Mouse (Mus musculus): ENCODE results near the gene Tmem182. TPM values are rescaled to one million over a fixed set of nuclear protein-coding genes. Genes with fewer than 3 reads are reported as not detected.
A peak's percentile ranks its signal among the peaks of the same experiment; 100 is the strongest.

The Tmem182 gene
- total RNA-seq, 2 experiments from 2014 or later: 137 to 148 TPM

DNA sequence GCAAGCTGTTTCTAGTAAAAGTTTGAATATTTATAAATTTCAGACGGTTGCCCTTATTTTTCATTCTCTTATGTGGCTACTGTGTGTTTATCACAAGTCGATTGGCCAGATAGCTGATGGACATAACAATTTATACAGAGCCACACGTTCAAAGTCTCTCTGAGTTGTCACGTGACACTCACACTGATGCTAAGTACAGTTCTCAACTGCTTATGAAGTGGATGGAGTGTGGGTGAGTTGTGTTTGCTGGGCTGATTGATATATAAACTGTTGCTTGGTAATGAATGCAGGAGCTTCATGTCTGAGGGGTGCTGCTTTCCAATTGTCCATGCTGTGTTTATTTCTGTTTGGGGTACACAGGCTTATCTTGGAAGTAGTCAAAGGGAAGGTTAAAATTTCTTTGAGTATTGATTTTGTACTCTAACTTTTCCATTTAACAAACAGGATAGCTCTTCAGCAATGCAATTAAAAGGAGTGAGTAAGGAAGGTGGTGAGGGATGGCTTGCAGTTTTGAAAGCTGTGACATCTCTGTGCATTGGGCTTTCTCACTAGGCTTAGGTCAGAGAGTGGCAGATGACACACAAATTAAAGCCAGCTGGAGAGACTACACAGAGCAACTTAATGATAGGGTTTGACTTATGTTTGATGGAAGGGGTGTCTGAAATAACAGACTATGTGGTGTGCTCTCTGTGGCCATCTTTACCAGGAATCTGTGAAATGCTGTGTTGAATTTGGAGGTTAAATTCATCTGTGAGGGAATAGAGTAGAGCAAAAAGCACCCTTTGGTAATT is 51.6 kb downstream of the Tmem182 start:
- DNase-seq (ENCODE audit: low spot score in 2 of 2): no peak

DNA sequence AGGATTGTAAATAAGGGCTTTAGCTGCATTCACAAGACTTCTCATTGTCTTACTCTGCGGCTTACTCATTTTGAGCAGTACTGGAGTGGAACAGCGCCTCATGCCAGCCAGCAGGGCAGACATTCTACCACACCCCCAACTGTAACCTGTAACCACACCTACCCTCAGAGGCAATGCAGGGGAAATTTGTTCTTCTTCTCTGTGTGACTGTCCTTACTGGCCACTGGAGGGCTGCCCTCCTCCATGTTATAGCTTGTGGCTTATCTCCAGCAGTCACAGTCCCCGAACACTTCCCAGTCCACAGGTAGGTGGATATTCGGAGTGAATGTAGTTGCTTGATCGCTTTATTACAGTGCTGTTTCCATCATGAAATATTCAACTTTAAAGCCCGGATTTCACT is 59.6 kb downstream of the Tmem182 start:
- DNase-seq (ENCODE audit: low spot score in 2 of 2): no peak

DNA sequence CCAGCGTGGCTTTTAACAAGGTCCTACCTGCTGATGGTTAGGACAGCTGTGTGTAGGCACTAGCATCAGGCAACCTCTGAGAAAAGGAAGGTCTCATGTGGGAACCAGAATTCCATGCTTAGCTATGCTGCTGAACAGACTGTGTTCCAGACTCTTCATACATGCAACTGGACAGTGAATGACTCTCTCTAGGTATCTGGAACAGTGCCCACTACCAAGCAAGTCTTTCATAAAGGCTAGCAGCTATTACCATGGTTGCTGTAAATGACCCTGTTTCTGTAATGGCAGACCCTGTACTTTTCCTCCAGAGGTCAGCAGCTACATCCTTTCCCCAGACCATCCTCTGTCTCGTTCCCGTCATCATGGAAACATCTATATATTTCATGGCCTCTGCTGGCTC is 61.7 kb downstream of the Tmem182 start:
- DNase-seq (ENCODE audit: low spot score in 2 of 2): no peak

DNA sequence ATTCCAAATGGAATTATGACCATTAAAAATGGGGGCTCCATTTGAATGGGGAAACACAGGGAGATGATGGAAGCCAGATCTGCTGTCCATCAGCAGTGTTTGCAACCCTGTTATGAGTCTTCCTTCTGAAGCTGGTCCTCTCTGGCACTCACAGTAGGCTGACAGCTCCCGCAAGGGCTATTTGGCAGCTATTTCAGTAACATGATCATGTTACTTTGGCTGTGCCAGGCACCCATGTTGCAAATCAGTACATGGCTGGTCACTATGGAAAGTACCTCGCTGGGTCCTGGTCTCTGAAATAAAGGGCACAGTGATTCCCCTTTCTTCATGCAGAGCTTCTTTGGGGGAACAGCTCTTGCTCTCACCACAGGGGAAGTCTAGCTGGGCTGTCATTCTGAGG is 62.2 kb downstream of the Tmem182 start:
- DNase-seq (ENCODE audit: low spot score in 2 of 2): no peak

DNA sequence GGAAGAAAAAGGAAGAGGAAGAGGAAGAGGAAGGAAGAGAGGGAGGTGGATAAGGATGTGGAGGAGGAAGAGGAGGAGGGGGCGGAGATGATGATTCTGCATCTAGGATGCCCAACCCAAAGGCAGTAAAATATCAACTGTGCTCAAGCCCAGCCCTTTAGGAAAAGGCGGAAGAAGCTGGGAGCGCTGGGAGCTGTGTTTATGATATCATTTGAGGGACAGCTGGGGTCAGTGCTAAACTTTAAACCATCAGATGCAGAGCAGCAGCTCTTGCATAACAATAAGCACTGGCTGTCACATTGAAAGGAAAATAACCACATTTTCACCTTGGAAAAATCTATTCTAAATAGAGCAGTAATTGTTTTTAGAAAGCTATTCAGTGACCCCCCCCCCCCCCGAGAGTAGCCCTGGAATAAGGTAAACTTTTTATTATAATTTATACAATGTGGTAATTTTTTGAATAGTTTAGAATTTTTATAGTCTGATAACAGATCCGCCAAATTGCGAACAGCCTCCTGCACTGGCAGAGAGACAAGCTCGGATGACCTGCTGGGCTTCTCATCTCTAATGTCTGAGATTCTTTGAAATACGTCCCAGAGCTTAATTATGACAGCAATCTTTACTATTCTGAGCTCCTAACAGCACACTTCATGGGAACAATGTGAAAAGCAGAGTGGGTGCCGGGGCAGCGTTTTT is 68.5 kb downstream of the Tmem182 start:
- no peak for DNase-seq (ENCODE audit: low spot score in 2 of 2)

DNA sequence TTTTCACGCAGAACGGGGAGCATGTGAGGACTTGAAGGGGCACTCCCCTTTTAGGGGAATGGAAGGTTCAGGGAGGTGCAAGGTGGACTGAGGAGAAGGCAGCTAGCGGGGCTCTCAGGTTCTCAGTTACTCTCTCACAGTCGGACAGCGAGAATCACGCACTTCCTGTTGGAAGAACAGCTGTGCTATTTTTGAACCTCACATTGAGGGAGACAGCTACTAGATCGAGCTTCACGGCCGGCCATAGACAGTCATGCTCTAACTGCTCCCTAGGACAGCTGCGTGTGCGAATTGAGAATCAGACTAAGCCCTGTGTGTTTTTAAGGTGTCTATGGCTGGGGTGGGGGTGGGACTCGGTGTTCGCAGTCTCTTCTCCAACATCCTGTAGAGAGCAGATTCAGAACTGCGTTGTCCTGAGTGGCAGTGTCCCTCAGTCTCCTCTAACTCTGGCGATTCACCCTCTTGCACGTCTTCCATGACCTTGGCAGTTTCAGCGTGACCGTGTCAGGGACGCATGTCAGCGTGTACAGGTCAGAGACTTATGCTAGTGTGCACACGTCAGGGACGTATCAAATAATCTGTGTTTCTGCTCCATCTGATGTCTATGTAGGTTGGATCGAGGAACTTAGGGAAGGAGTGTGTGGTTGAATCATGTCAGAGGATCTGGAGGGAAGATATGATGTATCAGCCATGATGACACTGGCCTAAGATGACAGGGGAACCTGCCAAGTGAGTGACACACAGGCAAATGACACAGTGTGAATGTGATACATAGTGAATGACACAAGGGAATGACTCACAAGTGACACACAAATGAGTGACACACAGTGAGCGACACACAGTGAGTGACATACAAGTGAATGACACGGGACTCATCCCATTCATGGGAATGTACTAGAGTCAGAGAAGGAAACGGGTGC is 69.3 kb downstream of the Tmem182 start:
- no peak for DNase-seq (ENCODE audit: low spot score in 2 of 2)

DNA sequence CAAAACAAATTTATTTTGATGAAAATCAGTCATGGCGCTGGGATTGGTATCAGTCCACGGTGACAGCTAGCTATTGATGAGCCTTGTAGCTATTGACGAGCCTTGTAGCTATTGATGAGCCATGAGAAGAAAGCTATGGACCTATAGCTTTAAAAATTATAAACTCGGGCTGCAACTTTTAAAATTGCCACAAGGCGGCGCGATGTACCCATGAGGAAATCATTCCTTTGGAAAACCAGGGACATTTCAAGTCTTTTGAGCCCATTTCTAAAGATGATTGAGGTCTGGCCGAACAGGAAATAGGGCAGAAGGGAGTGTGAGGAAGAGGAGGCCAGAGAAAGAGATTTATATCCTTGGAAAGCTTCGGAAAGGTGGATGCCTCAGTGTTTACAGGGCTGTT is 73.7 kb downstream of the Tmem182 start:
- peak in 1 of 2 experiments; percentile 57 for DNase-seq (ENCODE audit: low spot score in 2 of 2)

DNA sequence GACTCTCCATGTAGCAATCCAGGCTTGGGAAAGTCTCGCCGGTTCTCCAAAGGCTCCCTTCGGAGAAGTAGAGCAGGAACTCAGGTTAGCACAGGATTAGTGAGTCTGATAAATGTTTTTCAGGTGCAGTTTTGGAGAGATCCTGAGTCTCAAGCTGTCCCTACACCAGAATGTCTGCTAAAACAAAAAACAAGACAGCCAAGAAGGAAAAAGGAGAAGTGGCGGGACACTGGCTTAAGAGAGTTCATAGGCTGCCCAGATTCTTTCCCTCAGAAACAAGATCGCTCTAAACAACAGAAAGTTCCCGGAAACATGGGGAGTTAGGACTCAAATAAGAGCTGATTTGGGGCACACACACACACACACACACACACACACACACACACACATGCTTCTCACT is 74.1 kb downstream of the Tmem182 start:
- no peak for DNase-seq (ENCODE audit: low spot score in 2 of 2)

DNA sequence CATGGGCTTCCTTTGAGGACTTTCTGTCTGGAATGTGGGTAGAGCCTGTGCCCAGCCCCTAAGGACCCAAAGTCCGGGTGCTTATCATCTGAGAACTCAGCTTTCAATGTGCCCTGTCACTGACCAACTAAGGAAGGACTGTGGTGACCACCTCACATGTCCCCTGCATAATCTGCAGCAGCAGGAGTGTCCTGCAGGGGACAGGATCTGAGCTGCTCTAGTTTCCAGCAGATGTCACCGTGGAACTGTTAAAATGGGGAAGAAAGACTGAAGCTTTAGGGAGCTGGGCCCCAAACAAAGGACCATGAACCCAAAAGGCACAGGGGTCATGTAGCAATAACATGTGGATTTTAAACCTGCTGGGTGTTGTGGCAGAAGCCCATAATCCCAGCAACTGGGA is 75.1 kb downstream of the Tmem182 start:
- no peak for DNase-seq (ENCODE audit: low spot score in 2 of 2)

DNA sequence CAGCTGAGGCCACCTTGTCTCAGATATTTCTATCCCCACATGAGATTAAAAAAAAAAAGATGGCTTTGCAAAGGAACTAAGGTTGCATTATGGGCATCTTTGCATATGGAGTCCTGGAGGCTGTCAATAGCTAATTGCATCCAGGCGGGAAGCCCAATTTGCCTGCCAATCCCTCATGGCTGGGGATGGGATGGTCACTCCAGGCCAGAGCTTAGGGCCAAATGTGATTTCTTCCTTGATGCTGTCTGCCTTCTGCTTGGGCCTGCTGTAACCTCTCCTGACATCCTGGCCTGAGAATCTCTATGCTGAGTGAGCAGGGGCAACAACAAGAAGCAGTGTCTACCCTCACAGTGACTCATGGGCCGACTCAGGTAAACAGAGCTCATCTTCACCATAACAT is 78.5 kb downstream of the Tmem182 start:
- DNase-seq (ENCODE audit: low spot score in 2 of 2): no peak

DNA sequence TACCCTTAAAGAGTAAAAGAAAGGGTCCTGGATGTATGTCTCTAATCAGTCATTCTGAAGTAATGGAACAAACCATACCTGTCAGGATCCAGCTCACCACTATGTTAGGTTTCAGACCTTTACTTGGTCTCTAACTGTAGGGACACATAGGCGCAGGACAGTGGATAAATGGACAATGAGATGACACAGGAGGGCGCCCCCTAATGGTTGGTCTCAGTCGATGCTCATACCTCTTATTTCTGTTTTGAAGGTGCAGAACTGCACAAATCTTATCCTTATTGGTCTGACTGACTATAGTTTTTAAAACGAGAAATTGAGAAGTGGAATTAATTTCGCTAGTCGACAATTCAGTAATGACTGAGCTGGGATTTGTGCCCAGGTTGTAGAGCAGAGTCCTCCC is 79.5 kb downstream of the Tmem182 start:
- no peak for DNase-seq (ENCODE audit: low spot score in 2 of 2)

DNA sequence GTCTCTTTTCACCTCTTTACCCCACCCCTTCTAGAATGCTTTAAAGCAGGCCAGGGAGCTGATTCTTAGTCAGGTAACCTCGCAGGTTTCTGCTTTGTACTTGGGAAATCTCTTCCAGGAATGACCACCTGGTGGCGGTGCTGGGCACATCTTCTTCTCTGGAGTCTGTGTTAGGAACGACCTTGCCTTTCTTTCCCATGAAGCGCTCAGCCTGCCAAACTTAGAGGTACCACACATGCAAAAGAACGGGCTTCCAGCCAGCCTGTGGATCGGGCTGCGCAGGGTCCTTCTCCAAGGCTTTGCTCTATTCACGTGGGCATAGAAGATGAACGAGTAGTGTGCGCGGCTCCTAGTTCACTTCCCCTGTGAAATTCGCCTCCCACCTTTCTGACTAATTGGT is 82.3 kb downstream of the Tmem182 start:
- DNase-seq (ENCODE audit: low spot score in 2 of 2): peak in 1 of 2 experiments; percentile 18

DNA sequence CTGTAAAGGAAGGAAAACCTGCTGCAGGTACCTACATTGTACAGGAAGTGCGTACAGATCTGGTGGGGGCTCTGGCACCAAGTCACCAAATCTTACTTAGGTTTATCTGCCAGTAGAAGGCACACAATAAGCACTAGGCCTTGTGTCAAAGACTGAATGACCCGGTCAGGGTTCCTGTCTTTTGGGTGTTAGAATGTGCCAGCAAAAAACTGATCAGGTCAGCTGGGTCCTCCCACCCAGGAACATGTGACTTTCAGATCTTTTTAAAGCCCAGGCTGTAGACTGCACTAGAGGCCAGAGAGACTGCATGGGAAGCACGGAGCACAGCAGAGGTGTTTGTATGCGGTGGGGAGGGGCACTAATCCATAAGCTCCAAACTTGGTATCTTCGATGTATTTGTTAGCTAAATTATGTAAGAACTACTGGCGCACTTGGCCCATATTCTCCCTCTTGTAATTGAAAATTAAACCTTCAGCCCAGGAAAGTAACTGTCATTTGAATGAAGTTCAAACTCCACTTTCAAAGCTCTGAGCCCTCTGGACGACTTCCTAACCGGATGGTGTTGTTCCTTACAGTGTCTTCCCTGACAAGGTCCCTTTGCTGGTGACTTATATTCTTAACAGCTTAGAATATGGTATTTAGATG is 83.1 kb downstream of the Tmem182 start:
- DNase-seq (ENCODE audit: low spot score in 2 of 2): no peak

DNA sequence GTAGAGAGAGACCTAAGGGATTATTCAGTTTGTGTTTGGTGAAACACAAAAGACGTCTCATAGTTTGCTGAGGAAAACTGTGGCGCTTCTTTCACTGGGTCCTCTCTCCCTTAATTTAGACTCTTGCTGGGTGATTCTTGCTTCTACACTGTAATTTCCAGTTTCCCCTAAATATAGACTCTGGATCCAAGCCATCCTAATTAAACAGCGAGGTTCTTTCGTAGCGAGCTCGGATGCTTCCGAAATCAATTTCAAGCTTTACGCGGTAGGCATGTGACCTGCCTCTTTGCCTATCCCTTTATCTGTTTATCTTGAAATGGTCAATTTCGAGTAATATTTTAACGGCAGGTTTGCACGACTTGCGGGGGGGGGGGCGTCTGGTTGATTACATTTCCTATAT is 84.2 kb downstream of the Tmem182 start:
- DNase-seq (ENCODE audit: low spot score in 2 of 2): no peak

DNA sequence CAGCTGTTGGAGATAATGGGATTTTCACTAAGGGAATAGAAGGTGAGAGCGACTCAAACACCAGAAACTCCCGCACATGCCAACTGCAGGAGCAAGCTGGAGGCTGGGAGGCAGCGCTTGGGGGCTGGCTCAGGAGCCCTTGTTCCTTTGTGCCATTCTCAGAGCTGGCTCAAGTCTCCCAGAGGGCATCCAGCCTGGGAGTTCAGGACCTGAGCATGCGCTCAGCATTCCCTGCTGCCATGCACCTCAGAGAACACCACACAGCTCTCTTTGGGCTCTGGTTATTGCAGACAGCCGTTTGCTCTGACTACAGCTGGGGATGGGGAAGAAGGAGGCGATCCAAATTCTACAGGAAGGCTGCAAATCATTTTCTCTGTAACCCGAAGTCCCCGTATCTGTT is 84.8 kb downstream of the Tmem182 start:
- DNase-seq (ENCODE audit: low spot score in 2 of 2): no peak

DNA sequence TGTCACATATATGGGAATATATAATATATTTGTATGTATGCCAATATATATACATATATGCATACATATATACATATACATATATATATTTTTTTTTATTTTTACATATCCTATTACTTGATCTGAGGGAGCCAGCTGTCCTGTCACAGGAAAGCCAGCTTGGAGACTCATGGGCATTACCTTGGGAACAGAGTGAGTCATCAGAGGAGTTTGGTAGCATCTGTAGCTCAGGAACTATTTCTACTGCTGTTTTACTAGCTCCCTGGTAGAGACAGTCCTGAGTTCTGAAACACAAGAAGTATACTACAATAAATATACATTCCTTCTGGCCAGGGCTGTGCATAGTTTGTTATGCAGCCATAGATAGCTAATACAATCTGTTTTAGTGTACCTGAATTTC is 98.3 kb downstream of the Tmem182 start:
- no peak for DNase-seq (ENCODE audit: low spot score in 2 of 2)

Other genes with a start within 250 kb of the Tmem182 start
- gene Slc9a4, start 225.5 kb upstream of the Tmem182 start, total RNA-seq (2021): under 1 TPM in 1 of 2 experiments, not detected in 1; 0.26 TPM
- 10 to 100 TPM; 18.4 to 21.5 TPM for gene Slc9a2, start 125.0 kb upstream of the Tmem182 start, total RNA-seq (2021)
- 1 to 10 TPM; 1.4 to 2.3 TPM for gene Mfsd9, start 14.9 kb upstream of the Tmem182 start, total RNA-seq (2021)

Measured in gastrocnemius, postnatal 4 days (tissue).